Mouse (Mus musculus) right cerebral cortex, postnatal 10 days (tissue): ENCODE measurements around the gene Shc3.
A peak's percentile ranks its signal among the peaks of the same experiment; 100 is the strongest.

Experiments
- DNase-seq, 2 experiments: peaks; one replicate each; pipeline ENCODE4 v3.0.0; 2021; ENCODE audit warnings: low spot score in 2 of 2

Gene Shc3

GRCm38 (mm10) chr13:51568911-51569684 is at the start of gene Shc3:
Gene Shc3, minus strand, starts transcription at chr13:51569419.
- peak; percentile 95 to 96 for DNase-seq

- no peak for DNase-seq
These were observed 49.4 kb upstream of the Shc3 start for GRCm38 (mm10) chr13:51618602-51619001.

- peak; percentile 76 for DNase-seq
These were observed 48.6 kb upstream of the Shc3 start for GRCm38 (mm10) chr13:51617861-51618260.

GRCm38 (mm10) chr13:51617306-51617705 is 48.1 kb upstream of the Shc3 start:
- DNase-seq = no peak

GRCm38 (mm10) chr13:51616417-51617044 is 47.3 kb upstream of the Shc3 start:
- DNase-seq = peak; percentile 88

GRCm38 (mm10) chr13:51615815-51616214 is 46.6 kb upstream of the Shc3 start:
- DNase-seq = no peak

- DNase-seq = no peak
These were observed 42.3 kb upstream of the Shc3 start for GRCm38 (mm10) chr13:51611500-51611899.

GRCm38 (mm10) chr13:51611060-51611459 is 41.8 kb upstream of the Shc3 start:
- DNase-seq = no peak

GRCm38 (mm10) chr13:51609231-51609630 is 40.0 kb upstream of the Shc3 start:
- DNase-seq = no peak

GRCm38 (mm10) chr13:51603894-51604244 is 34.6 kb upstream of the Shc3 start:
- DNase-seq = peak; percentile 76 to 89

GRCm38 (mm10) chr13:51603221-51603893 is 34.1 kb upstream of the Shc3 start:
- peak; percentile 74 to 86 for DNase-seq

- DNase-seq = no peak
These were observed 33.5 kb upstream of the Shc3 start for GRCm38 (mm10) chr13:51602764-51603163.

- DNase-seq = no peak
These were observed 30.9 kb upstream of the Shc3 start for GRCm38 (mm10) chr13:51600169-51600568.

GRCm38 (mm10) chr13:51598063-51598462 is 28.8 kb upstream of the Shc3 start:
- no peak for DNase-seq

- no peak for DNase-seq
These were observed 26.2 kb upstream of the Shc3 start for GRCm38 (mm10) chr13:51595404-51595803.

GRCm38 (mm10) chr13:51594656-51595311 is 25.6 kb upstream of the Shc3 start:
- DNase-seq = peak; percentile 69 to 75

- DNase-seq = no peak
These were observed 18.8 kb upstream of the Shc3 start for GRCm38 (mm10) chr13:51588005-51588404.

GRCm38 (mm10) chr13:51582204-51582603 is 13.0 kb upstream of the Shc3 start:
- no peak for DNase-seq

- peak; percentile 78 to 91 for DNase-seq
These were observed 11.2 kb upstream of the Shc3 start for GRCm38 (mm10) chr13:51580263-51581044.

- peak; percentile 75 to 89 for DNase-seq
These were observed 4.6 kb upstream of the Shc3 start for GRCm38 (mm10) chr13:51573849-51574248.

GRCm38 (mm10) chr13:51570111-51570510 is 892 bp upstream of the Shc3 start:
- DNase-seq = no peak
